Mouse (Mus musculus) heart, postnatal 0 days (tissue): ENCODE measurements around the gene 9530068E07Rik.

Source experiments
- CTCF ChIP-seq: IDR thresholded peaks from 2 replicates; pipeline ENCODE4 v1.5.1; 2016; ENCODE audit warnings: antibody characterized with exemption, control low read depth, low read depth
- EP300 ChIP-seq: IDR thresholded peaks from 2 replicates; pipeline ENCODE4 v1.6.1; 2016; ENCODE audit warnings: antibody characterized with exemption, low read depth

DNA sequence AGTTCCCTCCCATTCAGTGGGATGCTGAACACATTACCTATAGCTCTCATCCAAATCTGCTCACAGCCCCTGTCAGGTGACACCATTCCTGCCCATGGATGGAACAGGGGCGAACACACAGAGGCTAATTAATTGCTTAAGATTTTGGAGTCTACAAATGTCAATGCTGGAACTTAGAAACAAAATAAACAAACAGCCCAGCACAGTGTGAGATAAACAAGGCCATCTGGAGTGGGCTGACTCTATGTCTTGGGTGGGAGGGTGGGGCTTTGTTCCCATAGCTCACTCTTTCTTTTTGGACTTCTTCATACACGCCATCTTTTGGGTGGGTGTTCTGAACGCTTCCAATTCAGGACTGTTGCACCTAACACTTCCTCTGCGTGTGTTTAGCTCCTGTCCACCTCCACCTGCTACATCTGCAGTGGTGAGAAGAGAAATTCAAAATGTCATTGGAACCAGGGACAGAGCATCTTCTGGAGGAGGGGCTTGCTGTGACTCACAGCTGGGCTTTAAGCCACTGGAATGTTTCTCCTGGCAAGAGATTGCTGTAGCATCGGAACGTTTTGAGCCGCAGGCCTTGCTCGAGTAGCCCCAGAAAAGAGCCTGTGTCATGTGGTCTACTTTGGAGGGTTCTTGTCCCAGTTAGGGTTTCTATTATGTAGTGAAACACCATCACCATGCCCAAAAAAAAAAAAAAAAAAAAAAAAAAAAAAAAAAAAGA lies 37.0 kb downstream of the 9530068E07Rik start:
- TF ChIP-seq EP300 (no peak), CTCF (no peak)
